Mouse (Mus musculus) heart, adult 18-20 months (tissue): Measurements from ENCODE around the gene Ap3b1. TPM values are rescaled to one million over a fixed set of nuclear protein-coding genes. Genes with fewer than 3 reads are reported as not detected.
A peak's percentile ranks its signal among the peaks of the same experiment; 100 is the strongest.

Source experiments
- DNase-seq, 2 experiments: peaks; one replicate each; pipeline ENCODE4 v3.0.0; 2021 to 2022; ENCODE audit warnings: mixed read lengths in 1 of 2
- total RNA-seq, 2 experiments: library from RNA; stranded (reverse); gene quantifications; 2 replicates each; pipeline ENCODE4 v1.2.3; 2021

Gene Ap3b1
- total RNA-seq, 2 experiments from 2014 or later, result 21.1 to 31.0 TPM

- no peak for DNase-seq
Measured at GRCm38 (mm10) chr13:94539851-94540646, 181.3 kb downstream of the Ap3b1 start.

GRCm38 (mm10) chr13:94542061-94542460 lies 183.3 kb downstream of the Ap3b1 start:
- DNase-seq, result no peak

- no peak for DNase-seq
Measured at GRCm38 (mm10) chr13:94544211-94544610, 185.5 kb downstream of the Ap3b1 start.

- DNase-seq, result no peak
Measured at GRCm38 (mm10) chr13:94545739-94546138, 187.0 kb downstream of the Ap3b1 start.

GRCm38 (mm10) chr13:94546246-94546645 lies 187.5 kb downstream of the Ap3b1 start:
- no peak for DNase-seq

GRCm38 (mm10) chr13:94549580-94549979 lies 190.8 kb downstream of the Ap3b1 start:
- DNase-seq, result no peak

GRCm38 (mm10) chr13:94550037-94550436 lies 191.3 kb downstream of the Ap3b1 start:
- DNase-seq, result no peak

- DNase-seq, result peak; percentile 68 to 90
Measured at GRCm38 (mm10) chr13:94560011-94560410, 201.3 kb downstream of the Ap3b1 start.

GRCm38 (mm10) chr13:94560878-94561277 lies 202.1 kb downstream of the Ap3b1 start:
- DNase-seq, result no peak

- no peak for DNase-seq
Measured at GRCm38 (mm10) chr13:94562652-94563339, 204.0 kb downstream of the Ap3b1 start.

GRCm38 (mm10) chr13:94563836-94564235 lies 205.1 kb downstream of the Ap3b1 start:
- DNase-seq, result no peak

- no peak for DNase-seq
Measured at GRCm38 (mm10) chr13:94564351-94564994, 205.7 kb downstream of the Ap3b1 start.

- DNase-seq, result no peak
Measured at GRCm38 (mm10) chr13:94565176-94565575, 206.4 kb downstream of the Ap3b1 start.

GRCm38 (mm10) chr13:94565616-94566015 lies 206.9 kb downstream of the Ap3b1 start:
- peak; percentile 28 to 58 for DNase-seq

GRCm38 (mm10) chr13:94567739-94568138 lies 209.0 kb downstream of the Ap3b1 start:
- DNase-seq, result no peak

- no peak for DNase-seq
Measured at GRCm38 (mm10) chr13:94571001-94571400, 212.2 kb downstream of the Ap3b1 start.

GRCm38 (mm10) chr13:94573356-94573755 lies 214.6 kb downstream of the Ap3b1 start:
- no peak for DNase-seq

GRCm38 (mm10) chr13:94573833-94574232 lies 215.1 kb downstream of the Ap3b1 start:
- no peak for DNase-seq

GRCm38 (mm10) chr13:94575607-94576398 lies 217.0 kb downstream of the Ap3b1 start:
- DNase-seq, result no peak

- DNase-seq, result no peak
Measured at GRCm38 (mm10) chr13:94576399-94577176, 217.8 kb downstream of the Ap3b1 start.

GRCm38 (mm10) chr13:94577177-94577540 lies 218.4 kb downstream of the Ap3b1 start:
- no peak for DNase-seq
